ENCODE assay signal across 17 mouse cellular contexts in the genomic region with DNA sequence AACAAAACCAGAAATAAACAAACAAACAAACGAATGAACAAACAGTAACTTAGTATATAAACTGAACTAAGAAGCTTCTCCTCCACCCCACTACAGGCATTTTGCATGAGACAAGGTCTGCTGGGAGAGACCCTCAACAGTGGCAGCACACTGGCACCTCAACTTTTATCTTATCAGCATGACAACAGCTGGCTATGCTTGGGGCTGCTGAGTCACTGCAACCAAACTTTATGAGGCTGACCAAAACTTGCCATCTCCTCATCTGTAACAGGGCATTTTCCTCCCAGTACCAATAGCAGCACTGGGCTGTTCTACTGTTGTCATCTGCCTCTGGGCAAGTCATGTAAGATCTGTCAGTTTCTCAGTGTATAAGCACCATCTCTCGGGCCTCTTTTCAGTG. TPM values are rescaled to one million over a fixed set of nuclear protein-coding genes. Genes with fewer than 3 reads are reported as not detected.
DNase-seq lines count a peak whose midpoint lies in the region; ATAC-seq and TF ChIP-seq lines count a peak whose summit lies in the region.
"Had no signal": no experiment of that assay in that cellular context is flagged by ENCODE, and none has a peak within 500 bp of the region (broad histone marks: within the 10 kb centered on the region; RNA-seq: fewer than 3 reads in every experiment).

No protein-coding gene starts in this region.

- peaks cover 95% of the 10 kb centered on the region for H3K79me2 ChIP-seq in C2C12 (ENCODE audit: control insufficient read depth, insufficient read depth)

- no peaks in the 10 kb centered on the region for H3K27me3 ChIP-seq in hindbrain, embryonic 13.5 days
- H3K27me3 ChIP-seq in hindbrain, embryonic 10.5 days (ENCODE audit: insufficient read depth, poor library complexity, severe bottlenecking) = no peaks in the 10 kb centered on the region
- no peaks in the 10 kb centered on the region for H3K27me3 ChIP-seq in C2C12 (ENCODE audit: control insufficient read depth, insufficient read depth, insufficient read length)
- no peaks in the 10 kb centered on the region for H3K27me3 ChIP-seq in liver, embryonic 13.5 days
- H3K27me3 ChIP-seq: kidney, embryonic 15.5 days; midbrain, embryonic 15.5 days had no signal

- H3K27ac ChIP-seq in hindbrain, embryonic 13.5 days = no peak overlapping the region
- no peak overlapping the region for H3K27ac ChIP-seq in hindbrain, embryonic 10.5 days
- peak overlapping the region; percentile 99 for H3K27ac ChIP-seq in liver, embryonic 13.5 days
- H3K27ac ChIP-seq in left cerebral cortex, adult 2 months = no peak overlapping the region
- H3K27ac ChIP-seq: hindbrain, postnatal 0 days; kidney, embryonic 15.5 days; midbrain, embryonic 15.5 days had no signal

- intact Hi-C loops in left cerebral cortex, adult 2 months (cut with DNase I) = no loop called here

- H3K4me2 ChIP-seq in hindbrain, embryonic 13.5 days = no peak overlapping the region
- H3K4me2 ChIP-seq in liver, embryonic 13.5 days = peak overlapping the region; percentile 89
- H3K4me2 ChIP-seq: kidney, embryonic 15.5 days; midbrain, embryonic 15.5 days had no signal

- no peak overlapping the region for H3K4me3 ChIP-seq in hindbrain, embryonic 13.5 days
- H3K4me3 ChIP-seq in hindbrain, embryonic 10.5 days = no peak overlapping the region
- no peak overlapping the region for H3K4me3 ChIP-seq in C2C12 (ENCODE audit: insufficient read depth, poor library complexity, severe bottlenecking)
- peak overlapping the region; percentile 98 for H3K4me3 ChIP-seq in liver, embryonic 13.5 days (replicated peaks)
- H3K4me3 ChIP-seq in left cerebral cortex, adult 2 months = no peak overlapping the region
- H3K4me3 ChIP-seq: kidney, embryonic 15.5 days; midbrain, embryonic 15.5 days had no signal

- DNase-seq in hindbrain, embryonic 10.5 days (ENCODE audit: low spot score) = no peak
- DNase-seq in c-Kit-negative CD71-positive TER-119-positive erythroid progenitor cells, embryonic 14.5 days (ENCODE audit: low read depth, low spot score) = peak; percentile 84
- peak; percentile 82 for DNase-seq in liver, embryonic 13.5 days
- DNase-seq in left cerebral cortex, adult 2 months (ENCODE audit: extremely low spot score in 1 of 2, low spot score in 2 of 2) = no peak
- no peak for DNase-seq in Muller cell, postnatal 12 days (ENCODE audit: inconsistent ontology term)
- DNase-seq in gastrocnemius, adult 18-20 months (ENCODE audit: low spot score) = no peak
- DNase-seq: adrenal gland, postnatal 25 days; cerebellum, adult 11-12 months; embryo, embryonic 11 days; left cerebral cortex, postnatal 4 days; lung, postnatal 14 days; right cerebral cortex, adult 18-20 months had no signal

- H3K9me3 ChIP-seq in hindbrain, embryonic 13.5 days = no peaks in the 10 kb centered on the region
- no peaks in the 10 kb centered on the region for H3K9me3 ChIP-seq in hindbrain, embryonic 10.5 days
- H3K9me3 ChIP-seq in liver, embryonic 13.5 days (replicated peaks) = no peaks in the 10 kb centered on the region
- H3K9me3 ChIP-seq: kidney, embryonic 15.5 days; midbrain, embryonic 15.5 days had no signal

- TF ChIP-seq CTCF in C2C12 (IDR thresholded peaks at IDR 0.05; ENCODE audit: control insufficient read depth, insufficient read depth, insufficient read length) = no peak
- TF ChIP-seq CTCF in left cerebral cortex, adult 2 months (IDR thresholded peaks at IDR 0.05) = no peak

- H3K36me3 ChIP-seq in hindbrain, embryonic 13.5 days = peaks cover 12% of the 10 kb centered on the region
- H3K36me3 ChIP-seq in hindbrain, embryonic 10.5 days = peaks cover 19% of the 10 kb centered on the region
- peaks cover 21% of the 10 kb centered on the region for H3K36me3 ChIP-seq in C2C12 (ENCODE audit: control insufficient read depth, insufficient read depth)
- peaks cover 33% of the 10 kb centered on the region for H3K36me3 ChIP-seq in liver, embryonic 13.5 days

- no peak overlapping the region for H3ac ChIP-seq in C2C12 (ENCODE audit: control insufficient read depth, insufficient read length, low read depth)

- 92% methylated on average over 2 of the region's 2 CpGs for WGBS in hindbrain, embryonic 13.5 days
- WGBS in hindbrain, embryonic 10.5 days = 88% methylated on average over 2 of the region's 2 CpGs
- 27% methylated on average over 2 of the region's 2 CpGs for WGBS in liver, embryonic 13.5 days (ENCODE audit: insufficient replicate concordance)

- 0 out of 2 replicates have a peak overlapping the region, but pooled peaks have one; percentile 8 for H3K9ac ChIP-seq in hindbrain, embryonic 13.5 days
- H3K9ac ChIP-seq in liver, embryonic 13.5 days = peak overlapping the region; percentile 98
- H3K9ac ChIP-seq: kidney, embryonic 15.5 days; midbrain, embryonic 15.5 days had no signal

- peaks cover 56% of the 10 kb centered on the region for H3K4me1 ChIP-seq in hindbrain, embryonic 13.5 days (replicated peaks)
- H3K4me1 ChIP-seq in hindbrain, embryonic 10.5 days (replicated peaks) = peaks cover 50% of the 10 kb centered on the region
- H3K4me1 ChIP-seq in liver, embryonic 13.5 days (replicated peaks) = peaks cover 63% of the 10 kb centered on the region

- peaks cover 87% of the 10 kb centered on the region for H3K79me3 ChIP-seq in C2C12 (ENCODE audit: low read depth)

- ATAC-seq in hindbrain, embryonic 13.5 days (ENCODE audit: low FRiP score) = no peak
- peak; percentile 69 for ATAC-seq in liver, embryonic 13.5 days (ENCODE audit: low read depth)
- ATAC-seq: hindbrain, postnatal 0 days; midbrain, embryonic 15.5 days had no signal

TF ChIP-seq in C2C12, 6 proteins besides CTCF, POLR2A, EP300 and RAD21:
- TF ChIP-seq MYOG (IDR thresholded peaks at IDR 0.05; ENCODE audit: control insufficient read depth, extremely low read depth, insufficient read length) (no peak), MYOD1 (IDR thresholded peaks at IDR 0.05; ENCODE audit: control insufficient read depth, insufficient read length, low read depth) (peak; percentile 87)
TF ChIP-seq in C2C12: peak in this region for 1.

RNA-seq across cellular contexts. Expression of a gene that starts 3.0 kb away (rescaled TPM):
- 45.0 and 46.9 TPM in 2 replicates for polyA plus RNA-seq in hindbrain, embryonic 13.5 days (2015; fragmentation: Nextera tagmentation; extraction: Ambion mirVana)
- polyA plus RNA-seq in hindbrain, embryonic 10.5 days (2016; fragmentation: Nextera tagmentation; extraction: Ambion mirVana) = 58.8 TPM in 2 replicates
- 40.1 TPM for polyA plus RNA-seq in C2C12 (2012; fragmentation: generic; extraction: Trizol)
- polyA plus RNA-seq in liver, embryonic 13.5 days (2015; fragmentation: Nextera tagmentation; extraction: Ambion mirVana) = 45.1 and 46.3 TPM in 2 replicates
- 10 to 100 TPM; 31.2 to 31.4 TPM for total RNA-seq in left cerebral cortex, adult 2 months (2021)
- 10 to 100 TPM; 32.7 to 34.4 TPM for total RNA-seq in gastrocnemius, adult 18-20 months (2021)

RNA-seq across cellular contexts. Expression of a gene that starts 3.3 kb away (rescaled TPM):
- 21.9 and 22.4 TPM in 2 replicates for polyA plus RNA-seq in hindbrain, embryonic 13.5 days (2015; fragmentation: Nextera tagmentation; extraction: Ambion mirVana)
- 25.8 and 27.3 TPM in 2 replicates for polyA plus RNA-seq in hindbrain, embryonic 10.5 days (2016; fragmentation: Nextera tagmentation; extraction: Ambion mirVana)
- 11.7 TPM for polyA plus RNA-seq in C2C12 (2012; fragmentation: generic; extraction: Trizol)
- polyA plus RNA-seq in liver, embryonic 13.5 days (2015; fragmentation: Nextera tagmentation; extraction: Ambion mirVana) = 9.5 and 11.0 TPM in 2 replicates
- 10 to 100 TPM; 13.2 to 14.5 TPM for total RNA-seq in left cerebral cortex, adult 2 months (2021)
- total RNA-seq in gastrocnemius, adult 18-20 months (2021) = 1 to 10 TPM; 3.2 to 6.6 TPM

RNA-seq across cellular contexts. Expression of a gene that starts 28.9 kb away (rescaled TPM):
- polyA plus RNA-seq in hindbrain, embryonic 13.5 days (2015; fragmentation: Nextera tagmentation; extraction: Ambion mirVana) = 0.48 and 0.52 TPM in 2 replicates
- polyA plus RNA-seq in hindbrain, embryonic 10.5 days (2016; fragmentation: Nextera tagmentation; extraction: Ambion mirVana) = 0.47 and 1.1 TPM in 2 replicates
- polyA plus RNA-seq in C2C12 (2012; fragmentation: generic; extraction: Trizol) = not detected
- not detected in 2 replicates for polyA plus RNA-seq in liver, embryonic 13.5 days (2015; fragmentation: Nextera tagmentation; extraction: Ambion mirVana)
- not detected for total RNA-seq in left cerebral cortex, adult 2 months (2021)
- not detected for total RNA-seq in gastrocnemius, adult 18-20 months (2021)
- total RNA-seq: hindbrain, postnatal 0 days; left cerebral cortex, postnatal 4 days had no signal

RNA-seq across cellular contexts. Expression of a gene that starts 31.1 kb away (rescaled TPM):
- 32.2 and 34.2 TPM in 2 replicates for polyA plus RNA-seq in hindbrain, embryonic 13.5 days (2015; fragmentation: Nextera tagmentation; extraction: Ambion mirVana)
- polyA plus RNA-seq in hindbrain, embryonic 10.5 days (2016; fragmentation: Nextera tagmentation; extraction: Ambion mirVana) = 21.5 and 25.3 TPM in 2 replicates
- 10.0 TPM for polyA plus RNA-seq in C2C12 (2012; fragmentation: generic; extraction: Trizol)
- polyA plus RNA-seq in liver, embryonic 13.5 days (2015; fragmentation: Nextera tagmentation; extraction: Ambion mirVana) = 15.0 and 16.3 TPM in 2 replicates
- 10 to 100 TPM; 12.4 to 13.3 TPM for total RNA-seq in left cerebral cortex, adult 2 months (2021)
- 1 to 10 TPM; 1.5 to 2.4 TPM for total RNA-seq in gastrocnemius, adult 18-20 months (2021)

RNA-seq across cellular contexts. Expression of a gene that starts 32.0 kb away (rescaled TPM):
- 33.4 and 35.6 TPM in 2 replicates for polyA plus RNA-seq in hindbrain, embryonic 13.5 days (2015; fragmentation: Nextera tagmentation; extraction: Ambion mirVana)
- polyA plus RNA-seq in hindbrain, embryonic 10.5 days (2016; fragmentation: Nextera tagmentation; extraction: Ambion mirVana) = 32.1 and 40.3 TPM in 2 replicates
- polyA plus RNA-seq in C2C12 (2012; fragmentation: generic; extraction: Trizol) = 21.2 TPM
- 12.3 and 14.3 TPM in 2 replicates for polyA plus RNA-seq in liver, embryonic 13.5 days (2015; fragmentation: Nextera tagmentation; extraction: Ambion mirVana)
- total RNA-seq in left cerebral cortex, adult 2 months (2021) = 10 to 100 TPM; 50.3 to 52.3 TPM
- total RNA-seq in gastrocnemius, adult 18-20 months (2021) = 10 to 100 TPM; 19.9 to 21.8 TPM

Comparison
In these comparisons a context has a peak if more than half of its experiments do, and no peak if none do; other contexts are left out.
1. DNase-seq: peak in c-Kit-negative CD71-positive TER-119-positive erythroid progenitor cells, embryonic 14.5 days (single experiment) and liver, embryonic 13.5 days (single experiment); none in hindbrain, embryonic 10.5 days (single experiment), left cerebral cortex, adult 2 months (0 of 2), Muller cell, postnatal 12 days (single experiment) and gastrocnemius, adult 18-20 months (single experiment).